Mouse (Mus musculus) regulatory T cell (primary cell): Measurements from ENCODE around the gene Pecr.

Source experiments
- in situ Hi-C: fragments of 300-600 bp; cut with MboI, MseI; formaldehyde crosslinking; loops from one replicate; pipeline ENCODE4 v1.15.1; 2025; ENCODE audit warnings: high pct_unique_total_duplicates

Gene Pecr

GRCm38 (mm10) chr1:72239113-72239512 is 45.0 kb downstream of the Pecr start:
- in situ Hi-C loops, result loop anchor here (25.0 kb wide), 1 partner anchor 1723 kb away; no protein-coding TSS in a partner anchor

DNA sequence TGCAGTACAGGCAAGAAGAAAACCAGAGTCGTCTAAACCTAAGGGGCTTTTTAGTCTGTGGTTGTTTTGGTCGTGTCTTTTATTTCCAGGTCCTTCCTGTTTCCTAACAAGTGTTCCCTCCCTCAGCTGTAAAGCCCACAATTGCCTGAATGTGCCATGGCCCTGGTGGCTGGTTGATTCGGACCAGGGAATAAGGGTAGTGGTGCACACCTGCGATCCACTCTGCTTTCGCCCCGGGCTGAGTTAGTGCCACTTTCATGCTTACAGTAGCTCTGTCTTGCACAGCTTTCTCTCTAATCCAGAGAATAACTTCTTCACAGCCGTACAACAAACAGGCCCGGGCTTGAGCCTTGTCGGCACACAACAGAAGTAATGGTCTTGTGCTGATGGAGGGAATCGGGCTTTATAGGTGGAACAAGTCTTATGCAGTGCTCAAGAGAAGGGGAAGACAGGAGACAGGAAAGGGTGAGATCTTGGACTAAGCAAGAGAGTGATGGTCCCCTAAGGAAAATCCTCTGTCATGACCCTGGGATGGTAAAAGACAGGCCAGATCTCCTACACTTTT is 46.0 kb downstream of the Pecr start:
- in situ Hi-C loops, result loop anchor here (25.0 kb wide), 1 partner anchor 1724 kb away; no protein-coding TSS in a partner anchor

GRCm38 (mm10) chr1:72237007-72237775 is 46.9 kb downstream of the Pecr start:
- in situ Hi-C loops, result loop anchor here (25.0 kb wide), 1 partner anchor 1725 kb away; no protein-coding TSS in a partner anchor

DNA sequence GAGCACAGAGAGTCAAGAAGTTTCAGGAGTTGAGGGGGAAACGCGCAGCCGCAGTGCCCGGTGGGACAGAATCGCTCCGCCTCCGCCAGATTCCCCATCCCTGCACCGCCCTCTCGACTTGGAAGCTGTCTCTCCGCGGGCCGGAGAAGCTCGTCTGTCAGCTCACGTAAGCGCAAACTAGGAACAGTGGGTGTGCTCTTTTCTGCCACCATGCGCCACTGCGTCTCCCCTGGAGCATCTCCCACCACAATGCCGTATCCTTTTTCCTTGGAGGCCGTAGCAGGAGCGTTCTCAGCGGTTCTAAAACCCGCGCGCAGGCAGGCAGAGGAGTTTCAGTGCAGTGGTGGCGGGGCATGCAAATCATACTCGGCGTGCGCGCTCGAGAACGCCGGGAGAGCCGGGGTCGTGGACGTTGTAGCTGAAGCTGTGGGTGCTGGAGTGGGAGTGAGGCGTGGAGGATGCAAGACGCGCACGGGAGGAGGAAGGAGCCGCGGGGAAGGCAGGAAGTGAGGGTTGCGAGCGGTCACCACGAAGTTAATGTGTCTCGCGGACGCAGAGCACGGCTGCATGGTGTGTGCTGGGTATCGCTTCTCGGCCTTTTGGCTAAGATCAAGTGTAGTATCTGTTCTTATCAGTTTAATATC is 47.6 kb downstream of the Pecr start:
- in situ Hi-C loops, result loop anchor here (25.0 kb wide), 1 partner anchor 1726 kb away; no protein-coding TSS in a partner anchor

GRCm38 (mm10) chr1:72232592-72232991 is 51.5 kb downstream of the Pecr start:
- in situ Hi-C loops, result loop anchor here (25.0 kb wide), 1 partner anchor 1730 kb away; no protein-coding TSS in a partner anchor

DNA sequence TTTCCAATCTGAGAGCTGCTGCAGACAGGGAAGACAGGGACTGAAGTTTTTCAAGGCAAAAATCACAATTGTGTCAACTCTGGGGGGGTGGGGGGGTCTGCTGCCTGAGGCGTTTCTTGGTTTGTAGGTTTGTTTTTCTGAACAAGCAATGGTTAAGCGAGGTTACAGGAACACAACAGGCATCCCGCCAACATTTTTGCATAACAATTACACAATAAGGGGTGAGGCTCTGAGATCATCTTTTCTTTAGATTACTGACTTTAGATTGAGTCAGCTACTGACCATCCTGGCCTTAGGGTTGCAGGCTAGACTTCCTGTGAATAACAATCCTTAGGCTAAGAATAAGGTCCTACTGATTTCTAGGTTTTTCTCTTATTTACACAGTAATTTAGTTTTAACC is 55.1 kb downstream of the Pecr start:
- in situ Hi-C loops, result loop anchor here (5.0 to 25.0 kb wide), 2 partner anchors 63 to 1733 kb away; no protein-coding TSS in a partner anchor

DNA sequence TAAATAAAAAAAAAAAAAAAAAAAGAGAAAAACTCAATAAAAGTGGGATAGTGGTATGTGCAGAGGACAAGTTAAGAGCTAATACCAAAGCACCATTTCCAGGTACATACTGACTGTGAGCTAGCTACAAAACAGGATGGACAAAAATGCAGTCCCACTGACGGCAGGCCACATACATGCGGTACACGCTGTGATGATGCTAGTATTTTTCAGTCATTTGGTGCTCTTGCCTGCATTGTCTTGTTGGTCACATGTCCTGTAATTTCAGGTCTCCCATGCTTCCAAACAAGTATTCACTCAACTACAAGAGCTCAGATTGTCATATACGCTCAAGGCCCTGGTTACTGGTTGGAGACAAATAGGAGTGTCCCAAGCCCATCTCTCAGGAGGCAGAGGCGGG is 56.6 kb downstream of the Pecr start:
- in situ Hi-C loops, result loop anchor here (5.0 to 25.0 kb wide), 2 partner anchors 65 to 1735 kb away; no protein-coding TSS in a partner anchor

DNA sequence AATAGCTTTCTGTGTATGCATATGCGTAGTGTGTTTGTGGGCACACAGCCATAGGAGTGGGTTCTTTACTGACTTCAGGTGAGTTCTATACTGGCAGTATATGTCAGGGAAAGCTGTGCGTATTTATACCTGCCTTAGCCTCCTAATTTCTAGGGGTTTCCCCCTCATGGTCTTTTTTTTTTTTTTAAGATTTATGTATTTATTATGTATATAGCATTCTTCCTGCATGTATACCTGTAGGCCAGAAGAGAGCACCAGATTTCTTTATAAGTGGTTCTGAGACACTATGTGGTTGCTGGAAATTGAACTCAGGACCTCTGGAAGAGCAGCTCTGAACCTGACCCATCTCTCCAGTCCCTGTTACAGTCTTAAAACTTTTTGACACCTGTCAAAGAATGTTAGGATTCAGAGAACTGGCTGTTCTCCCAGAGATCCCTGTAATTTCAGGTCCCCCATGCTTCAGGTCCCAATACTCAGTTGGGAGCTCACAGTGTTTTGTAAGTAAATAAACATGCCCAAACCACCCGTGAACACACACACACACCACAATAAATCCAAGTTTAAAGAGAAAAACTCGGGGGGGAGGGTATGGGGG is 57.1 kb downstream of the Pecr start:
- in situ Hi-C loops, result loop anchor here (5.0 to 25.0 kb wide), 2 partner anchors 65 to 1735 kb away; no protein-coding TSS in a partner anchor

GRCm38 (mm10) chr1:72226172-72226886 is 57.8 kb downstream of the Pecr start:
- in situ Hi-C loops, result loop anchor here (5.0 to 25.0 kb wide), 2 partner anchors 66 to 1736 kb away; no protein-coding TSS in a partner anchor

DNA sequence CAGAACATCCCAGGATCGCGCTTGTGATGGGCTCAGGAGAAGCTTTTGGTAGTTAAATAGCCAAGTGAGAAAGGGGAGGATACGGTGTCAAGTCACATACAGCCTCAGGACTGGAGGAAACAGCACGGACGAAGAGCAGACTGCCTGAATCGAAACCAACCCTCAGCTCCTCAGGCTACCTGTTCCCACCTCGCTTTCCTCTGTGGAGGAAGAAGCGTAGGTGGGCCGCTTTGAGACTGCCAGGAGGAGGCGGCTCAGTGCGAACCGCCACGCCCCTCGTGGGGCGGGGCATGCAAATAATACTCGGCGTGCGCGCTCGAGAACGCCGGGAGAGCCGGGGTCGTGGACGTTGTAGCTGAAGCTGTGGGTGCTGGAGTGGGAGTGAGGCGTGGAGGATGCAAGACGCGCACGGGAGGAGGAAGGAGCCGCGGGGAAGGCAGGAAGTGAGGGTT is 58.4 kb downstream of the Pecr start:
- in situ Hi-C loops, result loop anchor here (5.0 to 25.0 kb wide), 2 partner anchors 67 to 1737 kb away; no protein-coding TSS in a partner anchor

DNA sequence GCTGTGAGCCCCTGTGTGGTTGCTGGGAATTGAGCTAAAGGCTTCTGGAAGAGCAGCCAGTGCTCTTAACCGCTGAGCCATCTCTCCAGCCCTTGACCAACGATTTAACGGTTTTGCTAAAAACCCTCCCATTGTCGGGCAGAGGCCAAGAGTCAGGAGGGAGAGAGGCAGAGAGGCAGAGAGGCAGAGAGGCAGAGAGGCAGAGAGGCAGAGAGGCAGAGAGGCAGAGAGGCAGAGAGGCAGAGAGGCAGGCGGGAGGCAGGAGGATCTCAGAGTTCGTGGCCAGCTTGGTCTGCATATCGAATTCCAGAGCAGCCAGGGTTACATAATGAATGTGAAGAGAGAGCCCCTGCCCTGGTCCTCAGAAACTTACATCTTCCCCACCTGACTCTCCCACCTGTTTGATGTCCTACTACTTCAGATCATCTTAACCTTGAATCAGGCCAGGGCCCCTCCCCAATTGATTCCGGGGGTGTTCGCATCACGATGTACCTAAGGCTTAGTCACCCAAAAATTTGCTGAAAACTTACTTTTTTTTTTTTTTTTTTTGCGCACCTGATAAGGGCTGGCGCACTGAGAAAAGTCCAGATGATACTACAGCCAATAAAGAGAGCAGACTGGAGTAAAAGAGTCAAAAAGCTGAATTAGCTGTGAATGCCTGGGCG is 58.9 kb downstream of the Pecr start:
- in situ Hi-C loops, result loop anchor here (5.0 to 25.0 kb wide), 2 partner anchors 67 to 1737 kb away; no protein-coding TSS in a partner anchor

DNA sequence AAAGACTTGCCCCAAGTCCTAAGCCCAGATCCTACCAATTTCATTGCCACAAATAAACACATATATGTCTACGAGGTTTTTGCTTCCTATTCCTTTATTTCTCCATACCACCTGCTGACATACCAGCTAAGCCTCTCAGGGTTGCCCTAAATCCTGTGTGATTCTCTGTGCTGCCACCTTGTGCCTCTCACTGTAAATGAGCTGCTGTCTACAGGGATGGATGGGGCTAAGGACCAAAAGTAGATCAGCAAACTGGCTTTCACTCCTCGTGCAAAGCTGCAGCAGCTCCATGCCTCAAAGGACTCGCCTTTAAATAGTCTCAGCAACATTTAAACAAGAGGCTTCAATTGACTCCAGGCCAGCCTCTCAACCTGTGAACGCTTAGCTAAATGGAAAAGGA is 64.1 kb downstream of the Pecr start:
- in situ Hi-C loops, result no loop called here

- in situ Hi-C loops, result no loop called here
These were observed 65.0 kb downstream of the Pecr start for GRCm38 (mm10) chr1:72219116-72219515.

DNA sequence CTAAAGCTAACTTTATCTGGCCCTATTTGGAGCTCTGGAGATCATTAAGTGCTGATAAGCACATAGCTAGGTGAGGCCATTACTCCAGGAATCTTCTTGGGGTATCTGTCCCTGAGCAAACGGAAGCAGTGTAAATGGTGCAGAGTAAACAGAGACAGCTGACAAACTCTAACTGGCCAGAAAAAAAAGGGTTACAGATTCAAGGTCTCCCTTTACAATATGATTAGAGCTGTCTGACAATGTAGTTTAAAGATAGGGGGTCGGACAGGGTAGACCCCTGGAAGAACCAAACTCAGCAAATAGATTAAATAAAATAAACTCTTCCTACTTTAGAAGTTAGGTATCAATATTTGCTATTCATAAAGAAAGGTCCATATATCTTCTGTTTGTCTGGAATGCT is 65.5 kb downstream of the Pecr start:
- in situ Hi-C loops, result no loop called here

DNA sequence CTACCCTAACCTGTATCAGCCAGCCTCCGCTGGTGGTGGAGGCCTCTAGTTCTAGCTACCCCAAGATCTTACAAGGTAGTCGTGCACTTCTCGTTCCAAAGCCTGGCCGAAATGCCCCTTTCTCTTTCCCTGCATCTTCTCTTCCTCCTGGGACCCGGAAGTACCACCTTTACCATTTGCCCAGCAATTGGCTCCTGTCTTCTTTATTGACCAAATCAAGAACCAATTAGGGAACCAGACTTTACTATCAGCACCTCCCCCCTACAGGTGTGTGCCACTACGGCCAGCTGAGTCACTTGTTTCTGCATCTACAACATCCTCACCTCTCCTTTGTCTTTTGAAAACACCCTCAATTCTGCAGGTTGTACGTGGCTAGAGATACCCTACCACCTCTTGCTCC is 67.4 kb downstream of the Pecr start:
- in situ Hi-C loops, result no loop called here

- in situ Hi-C loops, result no loop called here
These were observed 68.9 kb downstream of the Pecr start for GRCm38 (mm10) chr1:72215174-72215573.

DNA sequence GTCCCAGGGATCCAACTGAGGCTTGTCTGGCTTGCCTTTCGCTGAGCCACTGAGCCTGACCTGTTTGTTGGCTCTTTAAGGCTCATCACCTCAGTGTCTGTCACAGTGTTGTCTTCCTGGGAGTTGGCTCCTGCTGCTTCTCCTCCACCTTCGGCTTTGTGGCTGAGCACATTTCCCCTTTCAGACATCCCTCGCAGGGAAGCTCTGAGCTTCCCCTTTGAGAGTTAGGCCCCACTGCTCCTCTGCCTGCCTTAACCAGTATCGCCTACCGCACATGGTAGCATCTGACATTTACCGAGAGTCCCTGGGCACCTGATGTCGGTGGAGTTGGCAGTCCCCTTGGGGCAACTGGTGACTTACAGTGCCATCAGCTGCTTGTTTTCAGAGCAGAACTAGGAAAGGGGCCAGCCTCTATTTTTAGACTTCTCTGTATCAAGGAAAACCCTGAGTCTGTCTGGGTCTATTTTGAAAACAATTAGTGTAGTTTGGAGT is 69.6 kb downstream of the Pecr start:
- in situ Hi-C loops, result no loop called here

GRCm38 (mm10) chr1:72213954-72214353 is 70.2 kb downstream of the Pecr start:
- in situ Hi-C loops, result no loop called here

GRCm38 (mm10) chr1:72211701-72212699 is 72.1 kb downstream of the Pecr start, which contains the start of gene Mreg:
Mreg (minus strand) TSS chr1:72212307.
- in situ Hi-C loops, result no loop called here
